Mouse (Mus musculus) right cerebral cortex, postnatal 4 days (tissue): ENCODE measurements around the gene Eif4g1.

ENCODE experiments used
- DNase-seq: peaks from one replicate; pipeline ENCODE4 v3.0.0-alpha.2; 2022

Gene Eif4g1

GRCm38 (mm10) chr16:20672965-20673705 lies 5.0 kb downstream of the Eif4g1 start:
- DNase-seq: peak; percentile 52

GRCm38 (mm10) chr16:20673706-20674303 lies 5.7 kb downstream of the Eif4g1 start:
- DNase-seq: no peak

- DNase-seq: no peak
These were observed 7.1 kb downstream of the Eif4g1 start for GRCm38 (mm10) chr16:20675213-20675612.

- no peak for DNase-seq
These were observed 8.6 kb downstream of the Eif4g1 start for GRCm38 (mm10) chr16:20676702-20677101.

- DNase-seq: no peak
These were observed 9.3 kb downstream of the Eif4g1 start for GRCm38 (mm10) chr16:20677380-20677779.

- DNase-seq: peak; percentile 50
These were observed 10.0 kb downstream of the Eif4g1 start for GRCm38 (mm10) chr16:20677974-20678675.

GRCm38 (mm10) chr16:20690774-20691173 lies 22.7 kb downstream of the Eif4g1 start:
- DNase-seq: no peak

GRCm38 (mm10) chr16:20691617-20692016 lies 23.5 kb downstream of the Eif4g1 start:
- no peak for DNase-seq

GRCm38 (mm10) chr16:20692241-20692965 lies 24.3 kb downstream of the Eif4g1 start:
- DNase-seq: peak; percentile 16

GRCm38 (mm10) chr16:20693111-20693701 lies 25.1 kb downstream of the Eif4g1 start, which contains the start of gene Fam131a:
Gene Fam131a, plus strand, starts transcription at chr16:20693241.
- peak; percentile 92 for DNase-seq

GRCm38 (mm10) chr16:20694781-20695180 lies 26.7 kb downstream of the Eif4g1 start:
- peak; percentile 57 for DNase-seq

GRCm38 (mm10) chr16:20695622-20696323 lies 27.7 kb downstream of the Eif4g1 start:
- peak; percentile 99 for DNase-seq

- DNase-seq: no peak
These were observed 31.2 kb downstream of the Eif4g1 start for GRCm38 (mm10) chr16:20699266-20699665.

GRCm38 (mm10) chr16:20700036-20700435 lies 31.9 kb downstream of the Eif4g1 start:
- no peak for DNase-seq

GRCm38 (mm10) chr16:20701316-20701715 lies 33.2 kb downstream of the Eif4g1 start:
- no peak for DNase-seq

- DNase-seq: no peak
These were observed 33.8 kb downstream of the Eif4g1 start for GRCm38 (mm10) chr16:20701729-20702521.

- peak; percentile 71 for DNase-seq
These were observed 34.4 kb downstream of the Eif4g1 start for GRCm38 (mm10) chr16:20702522-20702893.

- no peak for DNase-seq
These were observed 35.0 kb downstream of the Eif4g1 start for GRCm38 (mm10) chr16:20703071-20703470.

GRCm38 (mm10) chr16:20703699-20704400 lies 35.7 kb downstream of the Eif4g1 start:
- no peak for DNase-seq

- no peak for DNase-seq
These were observed 37.7 kb downstream of the Eif4g1 start for GRCm38 (mm10) chr16:20705786-20706185.
